Mouse (Mus musculus): Measurements from ENCODE around the gene Hnrnpa3.
"Not testable (repeated sequence)": the region's sequence is repeated elsewhere in the genome, so short reads cannot be mapped to it uniquely, and the experiment has no call there.

Gene Hnrnpa3

GRCm38 (mm10) chr2:75637361-75637760 is 21.7 kb upstream of the Hnrnpa3 start:
- DNase-seq: no peak

GRCm38 (mm10) chr2:75637822-75638221 is 21.2 kb upstream of the Hnrnpa3 start:
- DNase-seq: not testable (repeated sequence)

DNA sequence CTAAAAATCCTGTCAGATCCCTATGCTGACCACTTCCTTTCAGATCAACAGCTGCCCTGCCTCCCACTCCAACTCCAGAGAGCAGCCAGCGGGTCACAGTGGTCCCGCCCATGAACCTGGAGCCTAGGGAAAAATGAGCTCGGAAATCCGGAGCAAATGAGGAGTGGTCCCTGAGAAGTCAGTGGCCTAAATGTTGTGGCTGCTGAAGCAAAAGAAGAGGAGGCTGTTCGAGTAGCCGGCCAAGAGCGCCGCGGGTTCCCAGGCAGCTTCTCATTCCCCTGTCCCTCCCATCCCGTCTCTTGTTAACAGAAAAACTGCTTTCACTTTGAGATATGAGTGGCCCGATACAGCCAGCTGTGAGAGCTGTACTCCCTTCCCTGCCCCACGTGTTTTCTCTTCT is 19.5 kb upstream of the Hnrnpa3 start:
- DNase-seq: not testable (repeated sequence)

- not testable (repeated sequence) for DNase-seq
Measured at GRCm38 (mm10) chr2:75642312-75642711, 16.7 kb upstream of the Hnrnpa3 start.

- peak; percentile 55 to 86 for DNase-seq
Measured at GRCm38 (mm10) chr2:75642795-75643550, 16.1 kb upstream of the Hnrnpa3 start.

DNA sequence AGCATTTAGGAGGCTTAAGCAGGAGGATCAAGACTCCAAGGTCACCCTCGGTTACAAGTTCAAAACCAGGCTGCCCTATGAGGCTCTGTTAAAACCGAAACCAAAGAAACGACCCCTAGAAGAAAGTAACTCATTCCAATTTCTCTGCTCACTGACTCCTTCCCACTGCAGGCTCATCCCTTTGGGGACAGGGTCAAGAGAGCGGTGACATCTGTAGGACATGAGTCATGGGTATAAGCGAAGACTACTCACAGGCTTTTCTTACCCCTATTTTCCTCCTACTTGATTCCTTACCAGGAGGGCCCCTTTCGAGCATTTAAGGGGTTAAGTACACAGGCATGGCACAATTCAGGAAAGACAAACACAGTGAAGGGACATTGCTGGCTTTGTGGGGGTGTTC is 15.1 kb upstream of the Hnrnpa3 start:
- DNase-seq: no peak

DNA sequence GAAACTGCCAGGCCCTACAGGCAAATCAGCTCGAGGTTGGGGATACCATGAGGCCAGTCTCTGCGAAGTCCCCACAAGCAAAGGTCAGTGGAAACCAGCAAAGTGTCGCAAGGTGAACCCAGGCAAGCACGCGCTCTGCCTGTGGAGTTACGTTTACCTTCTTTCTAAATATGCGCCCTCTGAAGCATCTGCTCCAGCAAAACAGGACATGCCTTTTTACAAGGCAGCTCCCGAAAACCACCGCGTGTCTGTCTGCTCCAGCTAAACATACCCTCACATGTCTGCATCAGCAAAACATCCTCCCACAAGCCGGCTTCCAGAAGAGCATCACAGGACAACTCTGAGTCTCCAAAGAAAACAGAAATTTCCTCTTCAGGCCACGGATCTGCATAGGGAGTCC is 13.8 kb upstream of the Hnrnpa3 start:
- no peak for DNase-seq

- DNase-seq: no peak
Measured at GRCm38 (mm10) chr2:75650437-75650836, 8.6 kb upstream of the Hnrnpa3 start.

GRCm38 (mm10) chr2:75653150-75653549 is 5.9 kb upstream of the Hnrnpa3 start:
- no peak for DNase-seq

GRCm38 (mm10) chr2:75654679-75655078 is 4.4 kb upstream of the Hnrnpa3 start:
- DNase-seq: no peak

- no peak for DNase-seq
Measured at GRCm38 (mm10) chr2:75656924-75657323, 2.1 kb upstream of the Hnrnpa3 start.

GRCm38 (mm10) chr2:75657907-75658691 is 962 bp upstream of the Hnrnpa3 start:
- peak; percentile 44 to 55 for DNase-seq

GRCm38 (mm10) chr2:75659629-75659960 is 534 bp downstream of the Hnrnpa3 start:
- DNase-seq: peak; percentile 95 to 99

GRCm38 (mm10) chr2:75660255-75660948 is 1.3 kb downstream of the Hnrnpa3 start:
- DNase-seq: no peak

DNA sequence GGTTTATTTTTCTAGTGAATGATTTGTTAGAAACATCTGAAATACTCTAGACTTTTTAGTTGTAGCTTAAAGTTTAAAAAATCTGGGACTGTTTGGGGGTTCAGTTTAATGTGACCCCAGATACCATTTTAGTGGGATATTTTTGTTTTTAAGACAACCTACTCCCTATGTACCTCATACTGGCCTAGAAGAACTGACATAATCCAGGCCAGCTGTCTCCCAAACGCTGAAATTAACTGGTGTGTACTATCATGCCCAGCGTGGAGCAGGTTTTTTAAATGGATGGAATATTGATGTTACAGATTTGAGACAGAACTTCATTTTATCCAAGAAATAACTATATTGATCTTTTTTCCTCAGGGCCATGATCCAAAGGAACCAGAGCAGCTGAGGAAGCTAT is 2.0 kb downstream of the Hnrnpa3 start:
- DNase-seq: no peak

- DNase-seq: no peak
Measured at GRCm38 (mm10) chr2:75669491-75670445, 10.7 kb downstream of the Hnrnpa3 start.

- DNase-seq: no peak
Measured at GRCm38 (mm10) chr2:75670446-75671336, 11.6 kb downstream of the Hnrnpa3 start.

DNA sequence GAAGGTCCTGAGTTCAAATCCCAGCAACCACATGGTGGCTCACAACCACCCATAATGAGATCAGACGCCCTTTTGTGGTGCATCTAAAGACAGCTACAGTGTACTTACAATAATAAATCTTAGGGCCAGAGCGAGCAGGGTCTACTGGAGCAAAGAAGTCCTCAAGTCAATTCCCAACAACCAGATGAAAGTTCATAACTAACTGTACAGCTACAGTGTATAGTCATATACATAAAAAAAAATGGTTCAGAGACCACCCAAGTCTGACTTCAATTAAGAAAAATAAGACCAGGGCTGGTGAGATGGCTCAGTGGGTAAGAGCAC is 12.2 kb downstream of the Hnrnpa3 start:
- no peak for DNase-seq

DNA sequence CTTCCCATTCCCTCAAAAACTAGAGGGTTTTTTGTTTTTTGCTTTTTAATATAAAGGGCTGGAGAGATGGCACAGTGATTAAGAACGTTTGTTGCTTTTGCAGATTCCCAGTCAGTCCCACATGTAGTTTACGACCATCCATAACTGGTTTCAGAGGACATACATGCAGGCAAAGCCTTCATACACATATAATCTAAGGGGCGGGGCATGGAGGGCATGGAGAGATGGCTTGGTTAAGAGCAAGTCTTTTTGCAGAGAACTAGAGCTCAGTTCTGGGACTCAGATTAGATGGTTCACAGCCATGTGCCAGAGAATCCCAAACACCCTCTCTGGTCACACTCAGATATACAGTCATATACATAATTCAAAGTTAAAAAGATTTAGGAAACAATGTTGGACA is 13.5 kb downstream of the Hnrnpa3 start:
- DNase-seq: no peak

GRCm38 (mm10) chr2:75676567-75676966 is 17.5 kb downstream of the Hnrnpa3 start:
- no peak for DNase-seq

GRCm38 (mm10) chr2:75679947-75680346 is 20.9 kb downstream of the Hnrnpa3 start:
- DNase-seq: peak in 1 of 2 experiments; percentile 0

- peak; percentile 69 to 72 for DNase-seq
Measured at GRCm38 (mm10) chr2:75681439-75681838, 22.4 kb downstream of the Hnrnpa3 start.
